Mouse (Mus musculus): ENCODE results near the gene Kcnc1.

Gene Kcnc1

GRCm38 (mm10) chr7:46423951-46424350, 27.7 kb downstream of the Kcnc1 start:
- no peak for DNase-seq

GRCm38 (mm10) chr7:46425012-46425411, 28.7 kb downstream of the Kcnc1 start:
- no peak for DNase-seq

GRCm38 (mm10) chr7:46433874-46434273, 37.6 kb downstream of the Kcnc1 start:
- DNase-seq: no peak

- no peak for DNase-seq
Observed at GRCm38 (mm10) chr7:46435833-46436232, 39.5 kb downstream of the Kcnc1 start.

- no peak for DNase-seq
Observed at GRCm38 (mm10) chr7:46438537-46439141, 42.3 kb downstream of the Kcnc1 start.

GRCm38 (mm10) chr7:46443163-46443562, 46.9 kb downstream of the Kcnc1 start:
- no peak for DNase-seq

- DNase-seq: no peak
Observed at GRCm38 (mm10) chr7:46445896-46446295, 49.6 kb downstream of the Kcnc1 start.

GRCm38 (mm10) chr7:46447473-46448165, 51.3 kb downstream of the Kcnc1 start:
- no peak for DNase-seq

GRCm38 (mm10) chr7:46448922-46449645, 52.8 kb downstream of the Kcnc1 start:
- no peak for DNase-seq

- no peak for DNase-seq
Observed at GRCm38 (mm10) chr7:46453930-46454679, 57.8 kb downstream of the Kcnc1 start.

- no peak for DNase-seq
Observed at GRCm38 (mm10) chr7:46457889-46458288, 61.6 kb downstream of the Kcnc1 start.

- DNase-seq: no peak
Observed at GRCm38 (mm10) chr7:46459200-46459599, 62.9 kb downstream of the Kcnc1 start.

- DNase-seq: no peak
Observed at GRCm38 (mm10) chr7:46459605-46460245, 63.4 kb downstream of the Kcnc1 start.

GRCm38 (mm10) chr7:46462287-46462686, 66.0 kb downstream of the Kcnc1 start:
- no peak for DNase-seq

- DNase-seq: no peak
Observed at GRCm38 (mm10) chr7:46463136-46463535, 66.8 kb downstream of the Kcnc1 start.

- no peak for DNase-seq
Observed at GRCm38 (mm10) chr7:46466422-46466981, 70.2 kb downstream of the Kcnc1 start.

GRCm38 (mm10) chr7:46469542-46469941, 73.2 kb downstream of the Kcnc1 start:
- DNase-seq: no peak

- no peak for DNase-seq
Observed at GRCm38 (mm10) chr7:46471054-46471737, 74.9 kb downstream of the Kcnc1 start.

GRCm38 (mm10) chr7:46473141-46473540, 76.8 kb downstream of the Kcnc1 start:
- DNase-seq: no peak

GRCm38 (mm10) chr7:46475464-46475863, 79.2 kb downstream of the Kcnc1 start:
- DNase-seq: no peak

GRCm38 (mm10) chr7:46477456-46477855, 81.2 kb downstream of the Kcnc1 start:
- no peak for DNase-seq

- DNase-seq: no peak
Observed at GRCm38 (mm10) chr7:46479793-46480192, 83.5 kb downstream of the Kcnc1 start.
